Mouse (Mus musculus) cerebellum, postnatal 25 days (tissue): ENCODE measurements at regions not wholly inside any gene's neighbourhood (a gene's known extent, or its start where the extent isn't known, plus 50 kb on each side); places are given as distances from the start of the nearest gene placed in this dataset.

ENCODE experiments used
- DNase-seq, 2 experiments: peaks; one replicate each; pipeline ENCODE4 v3.0.0; 2021; ENCODE audit warnings: mixed read lengths in 2 of 2

- no peak for DNase-seq
Measured at GRCm38 (mm10) chr7:70217137-70217536, 149.4 kb downstream of the Nr2f2 start.

- no peak for DNase-seq
Measured at GRCm38 (mm10) chr7:70213970-70214520, 152.5 kb downstream of the Nr2f2 start.

- DNase-seq = no peak
Measured at GRCm38 (mm10) chr7:70205900-70206299, 160.6 kb downstream of the Nr2f2 start.

GRCm38 (mm10) chr7:70200188-70200587, 166.3 kb downstream of the Nr2f2 start:
- DNase-seq = no peak

GRCm38 (mm10) chr7:70178956-70179355, 187.6 kb downstream of the Nr2f2 start:
- DNase-seq = no peak

- DNase-seq = no peak
Measured at GRCm38 (mm10) chr7:70178006-70178405, 188.5 kb downstream of the Nr2f2 start.

- DNase-seq = no peak
Measured at GRCm38 (mm10) chr7:70176686-70177259, 189.8 kb downstream of the Nr2f2 start.

- no peak for DNase-seq
Measured at GRCm38 (mm10) chr7:70176086-70176485, 190.4 kb downstream of the Nr2f2 start.

- no peak for DNase-seq
Measured at GRCm38 (mm10) chr7:70172431-70172830, 194.1 kb downstream of the Nr2f2 start.

- no peak for DNase-seq
Measured at GRCm38 (mm10) chr7:70171456-70171855, 195.1 kb downstream of the Nr2f2 start.

GRCm38 (mm10) chr7:70168080-70168479, 198.5 kb downstream of the Nr2f2 start:
- DNase-seq = no peak

GRCm38 (mm10) chr7:70166081-70166480, 200.5 kb downstream of the Nr2f2 start:
- no peak for DNase-seq

GRCm38 (mm10) chr7:70165501-70165900, 201.0 kb downstream of the Nr2f2 start:
- DNase-seq = no peak

- DNase-seq = no peak
Measured at GRCm38 (mm10) chr7:70164691-70165193, 201.8 kb downstream of the Nr2f2 start.

- DNase-seq = no peak
Measured at GRCm38 (mm10) chr7:70158531-70158930, 208.0 kb downstream of the Nr2f2 start.

GRCm38 (mm10) chr7:70144726-70145271, 221.7 kb downstream of the Nr2f2 start:
- DNase-seq = no peak

- DNase-seq = no peak
Measured at GRCm38 (mm10) chr7:70136837-70137236, 229.7 kb downstream of the Nr2f2 start.

- no peak for DNase-seq
Measured at GRCm38 (mm10) chr7:70135416-70135815, 231.1 kb downstream of the Nr2f2 start.

GRCm38 (mm10) chr7:70129963-70130362, 236.6 kb downstream of the Nr2f2 start:
- DNase-seq = no peak

- no peak for DNase-seq
Measured at GRCm38 (mm10) chr7:70122818-70123217, 243.7 kb downstream of the Nr2f2 start.

GRCm38 (mm10) chr7:70119517-70119916, 247.0 kb downstream of the Nr2f2 start:
- no peak for DNase-seq

- no peak for DNase-seq
Measured at GRCm38 (mm10) chr7:70118971-70119370, 247.6 kb downstream of the Nr2f2 start.

- peak; percentile 13 to 17 for DNase-seq
Measured at GRCm38 (mm10) chr7:70117930-70118922, 248.3 kb downstream of the Nr2f2 start.
